Mouse (Mus musculus) adrenal gland, adult (tissue): ENCODE measurements around the gene Msi2.

Source experiments
- DNase-seq, 2 experiments: peaks; one replicate each; pipeline ENCODE4 v3.0.0; 2022 to 2023; ENCODE audit warnings: low spot score in 1 of 2; ENCODE audit not compliant: inconsistent age in 2 of 2

Gene Msi2

DNA sequence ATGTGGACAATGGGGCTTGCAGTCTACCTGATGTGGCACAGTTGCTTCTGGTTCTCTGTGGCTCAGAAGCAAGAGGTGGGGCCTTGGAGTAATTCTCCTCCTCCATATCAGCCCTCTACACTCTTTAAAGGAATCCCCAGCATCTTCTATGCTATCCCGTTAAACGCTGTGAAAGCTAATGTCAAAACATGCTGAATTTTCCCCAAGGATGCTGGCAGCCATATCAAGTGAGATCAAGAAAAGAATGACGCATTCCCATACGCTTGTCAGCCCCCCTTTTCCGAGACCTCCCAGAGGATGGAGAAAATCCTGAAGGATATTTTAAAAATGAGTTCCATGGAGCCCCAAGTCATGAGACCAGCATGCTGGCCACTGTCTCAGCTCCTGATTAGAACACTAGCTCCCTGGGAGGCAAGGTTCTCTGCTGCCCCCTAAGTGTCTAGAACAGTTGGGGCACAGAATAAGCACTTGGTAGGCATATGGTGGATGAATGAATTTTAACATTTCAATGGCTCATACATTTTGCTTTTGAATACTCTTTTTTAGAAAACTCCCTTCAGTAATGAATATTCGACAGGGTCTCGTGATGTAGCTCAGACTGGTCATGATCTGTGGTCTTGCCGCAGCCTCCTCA is 327.0 kb downstream of the Msi2 start:
- no peak for DNase-seq

GRCm38 (mm10) chr11:88389530-88389929 is 328.8 kb downstream of the Msi2 start:
- DNase-seq = no peak

- DNase-seq = no peak
Observed at GRCm38 (mm10) chr11:88386916-88387315, 331.4 kb downstream of the Msi2 start.

GRCm38 (mm10) chr11:88382449-88382848 is 335.9 kb downstream of the Msi2 start:
- DNase-seq = no peak

GRCm38 (mm10) chr11:88381145-88381909 is 337.0 kb downstream of the Msi2 start:
- DNase-seq = peak; percentile 47 to 62

DNA sequence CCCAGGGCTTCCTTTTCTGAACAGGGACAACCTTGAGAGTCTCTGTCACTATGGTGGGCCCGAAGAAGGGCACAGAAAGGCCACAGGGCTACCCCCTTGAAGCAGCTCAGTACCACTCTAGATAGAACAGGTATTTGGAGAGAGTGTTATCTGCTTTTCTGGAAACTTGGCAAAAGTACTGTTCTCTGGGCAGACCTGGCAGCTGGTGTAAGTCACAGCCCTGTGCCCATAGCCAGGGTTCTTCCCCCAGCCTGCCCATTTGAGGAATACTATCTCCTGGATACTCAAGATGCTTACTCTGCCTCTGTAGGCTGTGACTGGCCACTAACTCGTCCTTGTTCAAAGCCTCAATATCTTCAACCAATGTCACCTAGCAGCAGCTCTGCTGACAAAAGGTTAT is 338.7 kb downstream of the Msi2 start:
- no peak for DNase-seq

DNA sequence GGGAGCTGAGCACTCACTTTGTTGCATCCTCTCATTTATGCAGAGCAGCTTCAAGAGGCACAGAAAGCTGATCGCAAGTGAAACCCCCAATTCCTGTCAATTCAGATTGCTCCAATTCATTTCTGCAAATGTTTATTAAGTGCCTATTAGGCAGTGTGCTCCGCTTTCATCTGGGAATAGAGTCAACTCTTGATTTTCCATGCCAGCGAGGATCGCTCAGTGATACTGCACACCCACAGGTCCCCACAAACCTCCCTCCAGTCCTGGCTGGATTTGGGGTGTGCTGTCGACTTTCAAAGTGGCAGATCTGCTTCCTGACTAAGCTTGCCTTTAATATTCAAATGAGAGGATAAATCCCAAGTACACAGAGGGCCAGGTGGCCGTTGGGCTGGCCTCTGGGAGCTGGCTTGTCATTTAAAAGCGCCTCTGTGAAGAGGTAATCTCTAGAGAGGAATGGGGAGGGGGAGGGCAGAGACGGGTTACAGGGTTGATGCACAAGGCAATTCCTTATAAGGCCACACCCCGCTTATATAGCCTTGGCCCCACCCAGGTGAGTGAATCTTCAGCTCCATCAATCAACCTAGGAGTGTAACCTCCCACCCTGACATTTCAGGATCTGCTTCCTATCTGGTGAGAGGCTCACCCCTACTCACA is 339.5 kb downstream of the Msi2 start:
- no peak for DNase-seq

GRCm38 (mm10) chr11:88372589-88372988 is 345.7 kb downstream of the Msi2 start:
- DNase-seq = no peak

GRCm38 (mm10) chr11:88369898-88370297 is 348.4 kb downstream of the Msi2 start:
- peak in 1 of 2 experiments; percentile 55 for DNase-seq

DNA sequence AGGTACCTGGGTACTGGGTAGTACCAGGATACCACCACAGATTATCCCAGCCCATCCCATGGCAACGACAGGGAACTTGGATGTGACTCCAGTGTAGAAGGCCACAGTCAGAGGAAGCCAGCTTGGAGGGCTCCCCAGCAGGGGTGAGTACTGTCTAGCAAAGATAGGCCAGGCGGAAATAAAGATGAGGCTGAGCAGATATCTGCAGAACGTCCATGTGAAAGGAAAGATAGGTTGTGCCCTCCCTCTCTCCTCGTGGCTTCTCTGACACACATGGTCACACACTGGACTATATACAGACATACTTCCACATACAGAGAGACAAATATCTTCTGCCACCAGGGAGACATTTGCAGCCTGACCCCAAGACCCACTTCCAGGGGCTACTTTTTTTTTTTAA is 350.8 kb downstream of the Msi2 start:
- no peak for DNase-seq

- no peak for DNase-seq
Observed at GRCm38 (mm10) chr11:88365914-88366540, 352.3 kb downstream of the Msi2 start.

GRCm38 (mm10) chr11:88364231-88364630 is 354.1 kb downstream of the Msi2 start:
- no peak for DNase-seq

DNA sequence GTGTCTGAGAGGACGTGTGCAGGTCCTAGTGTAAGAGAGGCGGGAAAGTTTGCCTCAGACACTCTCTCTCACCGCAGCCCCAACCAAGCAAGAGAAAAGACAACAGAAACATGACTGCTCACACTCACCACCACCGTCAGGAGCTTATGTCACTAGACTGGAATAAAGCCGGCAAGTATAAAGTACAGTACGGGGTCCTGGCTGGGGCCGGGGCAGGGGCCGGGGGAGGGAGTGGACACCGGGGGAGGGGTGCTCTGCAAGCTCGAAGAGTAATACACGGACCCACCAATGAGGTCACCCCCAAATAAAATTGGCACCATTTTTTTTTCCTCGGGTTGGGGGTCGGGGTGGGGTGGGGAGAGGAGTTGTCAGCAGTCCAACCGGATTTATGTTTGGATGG is 354.8 kb downstream of the Msi2 start:
- no peak for DNase-seq

DNA sequence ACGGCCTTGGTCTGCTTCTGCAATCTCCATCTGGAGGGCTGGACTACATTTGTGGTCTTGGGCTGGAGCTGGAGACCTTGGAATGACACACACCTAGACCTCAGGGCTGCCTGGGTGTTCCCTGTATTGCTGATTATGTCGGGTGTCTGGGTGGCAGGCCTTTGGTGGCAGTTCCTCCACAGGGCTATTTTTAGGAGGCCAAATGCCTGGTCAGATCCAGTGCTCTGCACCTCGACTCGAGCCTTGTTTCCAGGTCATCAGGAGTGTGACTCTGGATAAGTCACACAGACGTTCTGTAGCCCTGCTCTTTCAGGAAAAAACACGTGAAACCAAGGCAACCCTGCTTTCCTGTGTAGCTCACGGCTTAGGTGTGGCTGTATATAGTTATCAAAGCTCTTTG is 358.6 kb downstream of the Msi2 start:
- DNase-seq = no peak

- no peak for DNase-seq
Observed at GRCm38 (mm10) chr11:88357325-88357724, 361.0 kb downstream of the Msi2 start.

- peak; percentile 80 to 86 for DNase-seq
Observed at GRCm38 (mm10) chr11:88356598-88357290, 361.6 kb downstream of the Msi2 start.

DNA sequence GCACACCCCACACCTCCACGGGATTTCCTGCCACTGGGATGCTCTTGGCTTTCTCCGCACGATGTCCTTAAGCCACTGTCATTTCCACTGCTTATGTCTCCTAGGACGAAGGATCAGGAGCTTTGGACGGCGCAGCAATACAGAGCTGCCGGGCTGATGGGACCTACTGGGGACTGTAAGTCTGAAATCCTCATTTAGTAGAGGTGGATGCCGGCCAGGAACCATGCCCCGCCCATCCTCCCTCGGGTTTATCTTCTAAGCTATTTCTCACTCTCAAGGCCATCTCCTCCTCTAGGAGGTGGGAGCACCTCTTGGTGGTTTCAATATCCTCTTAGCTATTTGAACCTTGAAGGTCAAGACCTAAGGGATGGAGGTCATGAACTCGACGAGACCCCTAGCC is 362.3 kb downstream of the Msi2 start:
- peak; percentile 76 to 88 for DNase-seq

DNA sequence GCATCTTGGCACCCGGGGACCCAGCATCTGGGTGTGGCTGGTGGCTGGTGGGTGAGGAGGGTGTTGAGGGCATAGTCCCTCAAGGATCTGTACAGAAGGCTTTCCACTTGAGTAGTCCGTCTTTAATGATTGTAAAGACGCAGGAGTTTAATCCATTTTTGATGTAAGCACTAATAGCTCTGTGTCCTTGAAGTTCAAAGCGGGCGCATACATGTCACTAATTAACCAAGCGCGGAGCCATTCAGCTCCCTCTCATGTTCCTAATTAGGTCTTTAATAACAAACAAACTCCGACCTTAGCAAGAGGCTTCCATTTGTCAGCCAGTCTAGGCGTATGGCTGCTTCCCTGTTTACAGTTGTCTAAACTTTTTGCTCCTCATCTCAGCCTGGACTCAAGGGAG is 363.5 kb downstream of the Msi2 start:
- no peak for DNase-seq

DNA sequence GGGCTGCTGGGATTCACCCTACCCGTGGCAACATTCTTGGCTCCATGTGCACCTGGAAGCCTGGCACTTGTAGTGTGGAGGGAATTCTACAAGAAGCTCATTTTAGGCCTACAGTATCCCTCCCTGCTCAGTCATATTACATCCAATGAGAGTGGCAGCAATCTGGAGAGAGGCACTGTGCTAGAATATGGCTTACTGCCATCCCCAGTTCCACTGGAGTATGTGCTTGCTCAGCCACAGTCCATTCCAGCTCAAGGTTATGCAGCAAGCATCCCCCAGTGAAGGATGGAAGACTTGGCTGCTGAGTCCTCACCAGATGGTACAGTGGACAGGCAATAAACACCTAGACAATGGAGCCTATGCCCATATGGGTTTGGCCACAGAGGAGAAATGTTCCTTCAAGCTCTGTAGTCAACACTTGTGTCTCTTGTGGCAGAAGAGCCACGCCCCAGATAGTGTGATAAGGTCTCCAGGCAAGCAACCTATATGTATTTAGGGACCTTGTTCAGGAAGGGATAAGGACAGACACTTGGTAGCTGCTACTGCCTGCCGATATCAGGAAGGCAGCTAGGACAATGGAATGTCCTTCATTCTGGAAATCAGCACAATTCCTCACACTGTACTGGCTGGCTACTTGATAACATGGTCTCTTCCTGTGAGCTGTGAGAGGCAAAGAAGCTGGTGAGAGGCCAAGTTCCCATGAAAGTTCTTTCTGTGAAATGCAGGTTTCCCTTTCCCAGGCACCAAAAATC is 366.4 kb downstream of the Msi2 start:
- DNase-seq = peak; percentile 44 to 50

DNA sequence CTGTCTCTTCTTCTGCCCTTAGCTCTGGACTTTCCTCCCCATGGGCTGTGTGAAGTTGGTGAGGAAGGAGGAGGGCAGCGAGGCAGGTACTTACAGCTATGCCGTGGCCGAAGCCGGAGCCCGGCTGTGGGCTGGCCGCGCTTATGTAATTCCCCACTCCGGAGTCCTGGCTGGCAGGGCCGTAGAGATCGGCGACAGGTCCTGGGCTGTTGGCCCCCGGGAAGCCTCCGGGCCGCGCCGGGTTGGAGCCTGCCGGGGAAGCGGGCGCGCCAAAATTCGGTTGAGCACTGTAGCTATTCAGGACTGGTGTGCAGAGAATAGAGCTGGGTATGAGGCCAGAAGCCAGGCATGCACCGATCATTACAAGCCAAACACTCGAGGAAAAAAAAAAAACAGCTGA is 369.6 kb downstream of the Msi2 start:
- DNase-seq = no peak
